In the genomic region with DNA sequence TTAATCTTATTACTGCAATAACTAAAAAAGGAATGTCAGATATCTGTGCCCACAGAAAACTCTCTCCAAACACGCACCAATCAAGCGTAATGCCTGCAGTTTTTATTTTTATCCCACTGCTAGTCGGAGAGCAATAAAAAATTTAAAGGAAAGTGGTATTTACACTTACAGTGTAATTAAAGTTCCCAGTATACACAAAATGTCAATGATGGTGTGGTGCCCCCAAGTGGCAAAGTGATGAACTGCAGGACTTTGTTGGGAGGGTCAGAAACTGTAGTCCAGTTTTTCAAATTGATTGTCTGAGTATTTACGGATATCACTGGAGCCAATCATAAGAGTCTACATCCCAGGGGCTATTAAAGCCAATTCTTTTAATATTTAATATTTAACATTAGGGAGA, we compare ENCODE assay signal across 7 mouse cellular contexts. TPM values are rescaled to one million over a fixed set of nuclear protein-coding genes. Genes with fewer than 3 reads are reported as not detected.
DNase-seq lines count a peak whose midpoint lies in the region; ATAC-seq and TF ChIP-seq lines count a peak whose summit lies in the region.

No protein-coding gene starts in this region.

- no peaks in the 10 kb centered on the region; a peak in 1 of 4 replicates for H3K4me1 ChIP-seq in MEL (ENCODE audit: control insufficient read depth in 1 of 2, insufficient read depth in 2 of 2, low read length in 2 of 2)
- H3K4me1 ChIP-seq in spleen, adult 2 months (ENCODE audit: control insufficient read depth, insufficient read depth, insufficient read length): no peaks in the 10 kb centered on the region

- no peak for TF ChIP-seq POLR2A in MEL (IDR thresholded peaks at IDR 0.05; ENCODE audit: control insufficient read depth in 1 of 2, insufficient read depth in 1 of 2, low read depth in 1 of 2, low read length in 2 of 2, poor library complexity in 1 of 2)
- TF ChIP-seq POLR2A in spleen, adult 2 months (IDR thresholded peaks at IDR 0.05; ENCODE audit: low read depth, low read length): no peak

- TF ChIP-seq CTCF in MEL (IDR thresholded peaks at IDR 0.05 in 2 of 3, conservative IDR thresholded peaks at IDR 0.05 in 1 of 3; ENCODE audit: control insufficient read depth in 1 of 3, insufficient read depth in 1 of 3, low read depth in 2 of 3, low read length in 3 of 3, poor library complexity in 1 of 3, severe bottlenecking in 1 of 3): peak; percentile 65 to 75 (median 66)
- peak; percentile 49; the same call in 1 of the 2 replicates for TF ChIP-seq CTCF in spleen, adult 2 months (IDR thresholded peaks at IDR 0.05; ENCODE audit: extremely low read depth, insufficient read depth, insufficient read length, insufficient replicate concordance)

- no peak overlapping the region for H3K9ac ChIP-seq in MEL (ENCODE audit: control insufficient read depth, low read depth, low read length, poor library complexity, severe bottlenecking)

- TF ChIP-seq EP300 in MEL (IDR thresholded peaks at IDR 0.05; ENCODE audit: low read depth in 1 of 2, low read length in 2 of 2): no peak

- DNase-seq in MEL (ENCODE audit: low read depth, low spot score): peak; percentile 69
- DNase-seq in cerebellum, adult 9-10 months: peak; percentile 58
- peak; percentile 78 to 81 for DNase-seq in frontal cortex, postnatal 25 days (ENCODE audit: low spot score in 2 of 2)
- DNase-seq in layer of hippocampus, adult 9-10 months (ENCODE audit: low spot score): peak; percentile 67
- peak; percentile 83 for DNase-seq in lung, postnatal 36 days
- DNase-seq in spleen, adult 2 months (ENCODE audit: low read depth in 1 of 2, low spot score in 2 of 2): peak; percentile 23 to 68

- peak; percentile 53 for ATAC-seq in CD4-positive, CD25-positive, alpha-beta regulatory T cell, adult 4 months

- H3K4me3 ChIP-seq in MEL (ENCODE audit: control insufficient read depth in 1 of 2, insufficient read depth in 1 of 2, low read depth in 2 of 2, low read length in 2 of 2): no peak overlapping the region
- H3K4me3 ChIP-seq in spleen, adult 2 months (ENCODE audit: extremely low read depth, insufficient read depth, insufficient read length): no peak overlapping the region

- no peaks in the 10 kb centered on the region for H3K79me2 ChIP-seq in MEL (ENCODE audit: control insufficient read depth, insufficient read depth, low read length, poor library complexity)

- H3K9me3 ChIP-seq in MEL (replicated peaks; ENCODE audit: insufficient read depth, low read length): no peaks in the 10 kb centered on the region

- no peaks in the 10 kb centered on the region for H3K27me3 ChIP-seq in MEL (ENCODE audit: control insufficient read depth in 1 of 2, insufficient read depth in 2 of 2, low read length in 2 of 2)
- no peaks in the 10 kb centered on the region for H3K27me3 ChIP-seq in spleen, adult 2 months (ENCODE audit: control insufficient read depth, insufficient read depth, low read length)

- peak; percentile 84 for TF ChIP-seq RAD21 in MEL (IDR thresholded peaks at IDR 0.05; ENCODE audit: low read depth, low read length)

- WGBS in spleen, adult 2 months: 10% methylated on average over 4 of the region's 4 CpGs

- H3K36me3 ChIP-seq in MEL (ENCODE audit: control insufficient read depth in 1 of 2, insufficient read depth in 2 of 2, low read length in 2 of 2): no peaks in the 10 kb centered on the region
- H3K36me3 ChIP-seq in spleen, adult 2 months (ENCODE audit: control insufficient read depth, insufficient read depth, low read length): no peaks in the 10 kb centered on the region

- H3K27ac ChIP-seq in MEL (ENCODE audit: control insufficient read depth, low read depth, low read length): no peak overlapping the region
- no peak overlapping the region for H3K27ac ChIP-seq in spleen, adult 2 months (ENCODE audit: insufficient read depth, low read length)

TF ChIP-seq in MEL, 35 proteins besides CTCF, POLR2A, EP300 and RAD21:
- TF ChIP-seq SMC3 (IDR thresholded peaks at IDR 0.05; ENCODE audit: low read depth, low read length) (peak; percentile 88), MYB (IDR thresholded peaks at IDR 0.05; ENCODE audit: low read depth, low read length) (no peak), KAT2A (conservative IDR thresholded peaks at IDR 0.05; ENCODE audit: low read depth, low read length) (no peak), TAL1 (IDR thresholded peaks at IDR 0.05; ENCODE audit: low read length) (no peak), GATA1 (IDR thresholded peaks at IDR 0.05; ENCODE audit: low read depth, low read length) (no peak), ETS1 (IDR thresholded peaks at IDR 0.05; ENCODE audit: low read depth, low read length) (no peak), NRF1 (IDR thresholded peaks at IDR 0.05; ENCODE audit: insufficient read depth, low read depth, low read length, poor library complexity, severe bottlenecking) (no peak), ZC3H11A (IDR thresholded peaks at IDR 0.05; ENCODE audit: low read depth, low read length) (peak; percentile 75), SIN3A (IDR thresholded peaks at IDR 0.05; ENCODE audit: low read length) (0 out of 2 replicates have a peak, but pooled peaks have one; percentile 18), CHD2 (IDR thresholded peaks at IDR 0.05; ENCODE audit: low read length) (no peak)

RNA-seq across cellular contexts. Expression of a gene that starts 5.9 kb away (rescaled TPM):
- 10 to 100 TPM; 13.7 to 17.8 TPM for polyA plus RNA-seq in CD4-positive, CD25-positive, alpha-beta regulatory T cell, adult 4 months (2017; shearing (Covaris generic))
- 7.6 and 11.9 TPM in 2 replicates for total RNA-seq in MEL (2012; rRNA removed)
- polyA plus RNA-seq in MEL (2012; ENCODE audit: insufficient read depth in 1 of 2, insufficient read length in 2 of 2, low read depth in 1 of 2, low replicate concordance in 2 of 2, missing spikeins in 1 of 2): 10 to 100 TPM in 1 of 2 experiments, not detected in 1; 14.2 TPM
- polyA plus RNA-seq in spleen, adult 2 months (2012; rRNA removed): 3.5 and 4.4 TPM in 2 replicates

RNA-seq across cellular contexts. Expression of a gene that starts 6.0 kb away (rescaled TPM):
- polyA plus RNA-seq in CD4-positive, CD25-positive, alpha-beta regulatory T cell, adult 4 months (2017; shearing (Covaris generic)): under 1 TPM in 1 of 2 experiments, not detected in 1; 0.35 TPM
- total RNA-seq in MEL (2012; rRNA removed): not detected in 2 replicates
- polyA plus RNA-seq in MEL (2012; ENCODE audit: insufficient read depth in 1 of 2, insufficient read length in 2 of 2, low read depth in 1 of 2, low replicate concordance in 2 of 2, missing spikeins in 1 of 2): under 1 TPM in 1 of 2 experiments, not detected in 1; 0.03 TPM
- 0.04 TPM in 1 of 2 replicates, not detected in the other for polyA plus RNA-seq in spleen, adult 2 months (2012; rRNA removed)
